Mouse (Mus musculus) bone marrow macrophage, adult 2 months (primary cell): Measurements from ENCODE around the gene Rrp7a.

Source experiments
- CTCF ChIP-seq: IDR thresholded peaks from 2 replicates; pipeline ENCODE4 v1.5.1; 2012; ENCODE audit warnings: low read depth, mild to moderate bottlenecking, low read length, moderate library complexity
- POLR2A ChIP-seq: IDR thresholded peaks from 2 replicates; pipeline ENCODE4 v1.6.1; 2012; ENCODE audit warnings: mild to moderate bottlenecking, low read depth, low read length, borderline replicate concordance

DNA sequence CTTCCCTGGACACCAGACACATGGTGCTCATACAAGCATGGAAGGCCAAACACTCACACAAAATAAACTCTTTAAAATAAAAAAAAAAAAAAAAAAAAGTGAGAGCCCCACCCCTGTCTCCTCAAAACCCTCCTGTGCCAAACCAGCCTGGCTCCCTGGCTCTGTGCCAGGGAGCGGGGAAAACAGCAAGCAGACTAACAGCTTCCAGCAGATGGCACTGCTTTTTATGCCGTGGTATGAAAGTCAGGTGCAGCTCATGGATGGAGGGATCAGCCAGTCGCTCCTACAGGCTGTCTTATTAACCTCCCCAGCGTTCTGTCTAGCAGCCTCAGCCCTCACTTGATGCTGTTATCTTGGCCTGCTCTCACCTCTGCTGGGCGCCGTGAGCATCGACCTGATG is 4.2 kb downstream of the Rrp7a start:
- TF ChIP-seq POLR2A: no peak
- no peak for TF ChIP-seq CTCF
